Mouse (Mus musculus) forebrain, postnatal 0 days (tissue): Measurements from ENCODE around the gene Efl1. TPM values are rescaled to one million over a fixed set of nuclear protein-coding genes. Genes with fewer than 3 reads are reported as not detected.

Experiments used
- ATAC-seq: fragments of 200-750 bp; cut with Nextera tagmentation; 2 replicates; pipeline ENCODE4 v1.8.0; 2017; ENCODE audit warnings: mild to moderate bottlenecking, moderate library complexity
- DNase-seq: peaks from one replicate; pipeline ENCODE4 v3.0.0-alpha.2; 2015
- H3K27ac ChIP-seq: fragments of 300-500 bp; sonication (generic); 2 replicates; pipeline ENCODE4 v1.5.1; 2014; ENCODE audit warnings: low read depth, mild to moderate bottlenecking, antibody characterized with exemption, low read length, moderate library complexity, mixed read lengths
- H3K27me3 ChIP-seq: fragments of 300-500 bp; sonication (generic); 2 replicates; pipeline ENCODE4 v1.6.1; 2014; ENCODE audit warnings: mild to moderate bottlenecking, low read length, mixed read lengths; ENCODE audit not compliant: insufficient read depth
- H3K36me3 ChIP-seq: fragments of 300-500 bp; sonication (generic); 2 replicates; pipeline ENCODE4 v1.6.1; 2014; ENCODE audit warnings: mild to moderate bottlenecking, moderate library complexity; ENCODE audit not compliant: insufficient read depth
- H3K4me1 ChIP-seq: fragments of 300-500 bp; sonication (generic); 2 replicates; pipeline ENCODE4 v1.6.1; 2014; ENCODE audit warnings: antibody characterized with exemption; ENCODE audit not compliant: insufficient read depth
- H3K4me2 ChIP-seq: fragments of 300-500 bp; sonication (generic); 2 replicates; pipeline ENCODE4 v1.6.1; 2014; ENCODE audit warnings: low read depth, mild to moderate bottlenecking, moderate library complexity
- H3K4me3 ChIP-seq: fragments of 300-500 bp; sonication (generic); 2 replicates; pipeline ENCODE4 v1.5.1; 2014; ENCODE audit warnings: low read depth, low read length, mixed read lengths
- H3K9ac ChIP-seq: fragments of 300-500 bp; sonication (generic); 2 replicates; pipeline ENCODE4 v1.6.1; 2014; ENCODE audit warnings: mild to moderate bottlenecking
- H3K9me3 ChIP-seq: fragments of 300-500 bp; sonication (generic); 2 replicates; pipeline ENCODE4 v1.6.1; 2016; ENCODE audit warnings: low read length
- CTCF ChIP-seq: sonication (generic); IDR thresholded peaks from 2 replicates; pipeline ENCODE4 v1.5.1; 2016; ENCODE audit warnings: antibody characterized with exemption, control low read depth, low read depth
- WGBS: fragments of 180-500 bp; shearing (Covaris S2); extraction: QIAGEN DNeasy Blood & Tissue Kit; methylation state at CpG from one replicate; pipeline ENCODE4 v1.1.7; 2014; 5-methylcytosine and 5-hydroxymethylcytosine counted together
- polyA plus RNA-seq: library from polyadenylated mRNA; unstranded; fragments of >200 nt; fragmentation: Nextera tagmentation; extraction: Ambion mirVana; gene quantifications from 2 replicates; pipeline ENCODE4 v1.2.1, GENCODE M21; 2015
- total RNA-seq: library from RNA; depleted of rRNA; stranded (reverse); fragments of >200 nt; gene quantifications from 2 replicates; pipeline ENCODE4 v1.2.3, GENCODE M21; 2014

Efl1 gene
- total and polyA plus RNA-seq, 2 experiments from 2014 or later = 15.9 to 20.8 TPM

DNA sequence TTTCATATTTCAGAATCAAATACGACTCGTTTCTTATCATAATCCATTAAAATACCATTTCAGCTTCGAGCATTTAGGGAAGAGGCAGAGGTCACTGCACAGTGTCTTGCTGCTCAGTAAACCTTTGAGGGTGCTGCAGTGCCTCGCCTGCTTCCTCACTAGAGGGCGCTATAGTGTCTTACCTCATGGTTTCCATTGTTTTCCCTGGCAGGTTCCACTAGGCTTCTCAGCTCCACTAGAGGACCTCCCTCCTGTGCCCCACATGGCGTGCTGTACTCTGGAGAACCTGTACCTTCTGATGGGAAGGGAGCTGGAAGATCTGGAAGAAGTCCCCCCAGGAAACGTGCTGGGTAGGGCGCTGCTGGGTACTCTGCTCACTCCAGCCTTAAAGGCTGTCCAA lies 49.3 kb downstream of the Efl1 start:
- no peak overlapping the region for H3K9ac ChIP-seq
- DNase-seq = no peak
- no peak overlapping the region for H3K4me2 ChIP-seq
- ATAC-seq = no peak
- no peaks in the 10 kb centered on the region for H3K4me1 ChIP-seq
- H3K27ac ChIP-seq = no peak overlapping the region
- TF ChIP-seq CTCF = peak; percentile 22
- H3K36me3 ChIP-seq = peaks cover 37% of the 10 kb centered on the region
- no peaks in the 10 kb centered on the region for H3K27me3 ChIP-seq
- H3K9me3 ChIP-seq = no peaks in the 10 kb centered on the region
- 80% methylated on average over 8 of the region's 8 CpGs for WGBS
- no peak overlapping the region for H3K4me3 ChIP-seq

DNA sequence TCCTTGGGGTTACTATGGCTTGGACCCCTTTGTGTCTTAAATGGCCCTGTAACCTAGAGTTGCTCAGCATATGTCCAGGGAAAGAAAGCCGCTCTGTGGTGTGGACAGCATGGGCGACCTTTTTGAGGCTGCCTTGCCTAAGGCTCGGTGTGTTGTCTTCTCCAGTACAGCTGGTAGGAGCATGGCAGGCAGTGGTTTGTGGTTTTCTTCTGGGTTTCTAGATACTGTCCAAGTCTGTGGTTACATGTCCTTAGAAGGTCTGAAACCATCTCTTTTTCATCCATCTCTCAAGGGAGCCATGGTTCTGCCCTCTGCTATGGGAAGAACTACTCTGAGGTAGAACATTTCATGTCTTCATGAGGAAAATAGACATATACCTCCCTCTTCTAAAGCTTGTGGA lies 50.6 kb downstream of the Efl1 start:
- no peak for ATAC-seq
- 91% methylated on average over 3 of the region's 3 CpGs for WGBS
- TF ChIP-seq CTCF = no peak

DNA sequence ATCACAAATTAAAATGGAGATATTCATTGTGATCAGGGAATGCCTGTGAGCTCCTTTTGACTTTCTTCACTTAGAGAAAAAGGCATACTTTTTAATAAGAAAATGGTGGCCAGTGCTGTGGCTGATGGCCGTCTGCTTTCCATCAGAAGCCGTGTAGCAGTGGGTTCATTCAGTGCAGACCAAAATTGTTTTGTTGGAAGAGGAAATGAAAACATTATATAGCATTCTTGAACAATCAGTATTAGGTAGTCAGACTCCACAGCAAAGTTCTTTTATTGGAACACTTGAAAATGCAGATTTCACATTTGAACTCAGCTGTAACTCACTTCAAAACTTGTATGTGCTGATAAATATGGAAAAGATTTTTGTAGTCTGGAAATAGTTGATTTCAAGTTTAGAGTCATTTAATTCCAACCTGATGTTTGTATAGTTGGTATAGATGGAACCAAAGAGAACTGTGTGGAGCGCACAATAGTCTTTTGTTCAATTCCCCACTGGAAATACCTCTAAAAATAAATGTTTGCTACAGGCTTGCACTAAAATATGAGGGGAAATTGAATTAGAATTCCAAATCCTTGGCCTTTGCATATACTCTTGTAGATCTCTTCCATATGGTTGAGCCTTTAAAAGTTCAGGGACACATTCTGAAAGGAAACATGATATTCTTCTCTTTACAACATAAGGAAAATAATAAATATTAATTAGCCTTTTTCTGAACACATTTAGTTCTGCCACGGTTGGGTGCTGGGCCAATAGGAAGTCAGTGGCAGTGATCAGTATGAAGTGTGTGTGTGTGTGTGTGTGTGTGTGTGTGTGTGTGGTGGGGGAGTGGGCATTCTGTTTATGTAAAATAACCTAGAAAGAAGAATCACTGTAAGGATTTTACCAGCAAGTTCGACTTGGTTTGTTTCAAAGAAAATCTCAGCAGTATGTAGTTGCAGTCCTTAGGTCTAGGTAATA lies 54.2 kb downstream of the Efl1 start:
- Histone ChIP-seq H3K4me1 (no peaks in the 10 kb centered on the region), H3K9me3 (no peaks in the 10 kb centered on the region), H3K4me2 (no peak overlapping the region), H3K36me3 (peaks cover 11% of the 10 kb centered on the region), H3K27me3 (no peaks in the 10 kb centered on the region), H3K4me3 (no peak overlapping the region), H3K27ac (no peak overlapping the region), H3K9ac (no peak overlapping the region)
- 66% methylated on average over 5 of the region's 5 CpGs for WGBS
- no peak for TF ChIP-seq CTCF
- DNase-seq (no peak), ATAC-seq (no peak)

More for the DNA sequence above, 50.6 kb downstream of the Efl1 start:
- no peak for DNase-seq
- Histone ChIP-seq H3K27me3 (no peaks in the 10 kb centered on the region), H3K4me1 (no peaks in the 10 kb centered on the region), H3K4me2 (no peak overlapping the region), H3K9me3 (no peaks in the 10 kb centered on the region), H3K9ac (no peak overlapping the region), H3K36me3 (peaks cover 24% of the 10 kb centered on the region), H3K27ac (no peak overlapping the region), H3K4me3 (no peak overlapping the region)

DNA sequence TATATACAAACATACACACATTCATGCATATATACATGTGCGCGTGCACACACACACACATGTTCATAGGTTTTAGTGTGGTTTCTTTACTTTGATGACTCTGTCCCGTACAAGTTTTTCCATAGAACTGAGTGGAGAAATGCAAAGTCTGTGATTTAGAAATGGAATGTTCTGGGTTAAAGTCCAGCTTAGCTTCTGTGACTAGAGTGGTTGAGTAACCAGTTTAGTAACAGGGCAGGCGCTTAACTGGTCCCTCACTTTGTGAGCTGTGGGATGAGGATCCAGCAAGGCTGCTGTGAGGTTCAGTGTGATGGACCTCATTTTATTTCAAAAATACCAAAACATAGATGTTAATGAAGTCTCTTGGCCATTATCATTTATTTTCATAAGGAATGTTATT lies 60.8 kb downstream of the Efl1 start:
- Histone ChIP-seq H3K9ac (no peak overlapping the region), H3K9me3 (no peaks in the 10 kb centered on the region), H3K27ac (no peak overlapping the region), H3K4me2 (no peak overlapping the region), H3K36me3 (peaks cover 2% of the 10 kb centered on the region; the same call in 1 of the 2 replicates), H3K4me3 (no peak overlapping the region), H3K4me1 (no peaks in the 10 kb centered on the region), H3K27me3 (no peaks in the 10 kb centered on the region)
- DNase-seq (no peak), ATAC-seq (no peak)
- WGBS = 98% methylated on average over 4 of the region's 4 CpGs
- TF ChIP-seq CTCF = no peak

DNA sequence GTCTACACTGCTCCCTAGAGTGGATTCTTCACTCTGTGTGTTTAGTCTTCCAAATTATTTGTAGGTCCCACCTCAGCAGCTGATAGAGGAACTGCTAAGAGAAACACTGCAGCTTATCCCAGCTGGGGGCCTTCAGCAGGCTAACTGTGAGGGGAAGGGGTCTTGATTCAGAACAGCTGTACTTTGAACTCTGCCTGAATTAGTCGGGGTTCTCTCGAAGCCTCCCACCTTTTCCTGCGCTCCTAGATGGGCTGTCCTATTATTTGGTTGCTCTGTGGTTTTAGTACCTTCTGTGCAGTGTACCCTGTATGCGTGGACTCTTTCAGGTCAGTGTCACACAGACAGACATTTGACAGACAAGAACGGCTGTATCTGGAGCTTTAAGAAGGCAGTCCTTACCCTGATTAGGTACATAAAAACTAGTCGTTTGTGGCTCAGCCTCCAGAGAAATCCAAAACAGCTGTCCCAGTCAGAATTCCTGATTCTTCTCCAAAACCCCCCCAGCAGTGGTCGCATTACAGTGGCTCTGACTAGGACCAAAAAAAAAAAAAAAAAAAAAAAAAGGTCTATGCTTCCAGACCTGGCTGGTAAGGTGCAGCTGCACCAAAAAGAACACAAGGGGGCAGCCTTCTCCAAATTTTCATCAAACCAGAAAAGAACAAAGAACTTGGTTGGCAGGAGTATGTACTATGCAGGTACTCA lies 66.9 kb downstream of the Efl1 start:
- Histone ChIP-seq H3K9ac (0 out of 2 replicates have a peak overlapping the region, but pooled peaks have one; percentile 11), H3K4me3 (no peak overlapping the region), H3K36me3 (peaks cover 2% of the 10 kb centered on the region; the same call in 1 of the 2 replicates), H3K27ac (peak overlapping the region; percentile 68), H3K4me2 (peak overlapping the region; percentile 11; the same call in 1 of the 2 replicates), H3K9me3 (no peaks in the 10 kb centered on the region), H3K27me3 (no peaks in the 10 kb centered on the region), H3K4me1 (peaks cover 4% of the 10 kb centered on the region; the same call in 1 of the 2 replicates)
- WGBS = 34% methylated on average over 7 of the region's 7 CpGs
- peak; percentile 85 for TF ChIP-seq CTCF
- DNase-seq (peak; percentile 88), ATAC-seq (peak; percentile 93)

DNA sequence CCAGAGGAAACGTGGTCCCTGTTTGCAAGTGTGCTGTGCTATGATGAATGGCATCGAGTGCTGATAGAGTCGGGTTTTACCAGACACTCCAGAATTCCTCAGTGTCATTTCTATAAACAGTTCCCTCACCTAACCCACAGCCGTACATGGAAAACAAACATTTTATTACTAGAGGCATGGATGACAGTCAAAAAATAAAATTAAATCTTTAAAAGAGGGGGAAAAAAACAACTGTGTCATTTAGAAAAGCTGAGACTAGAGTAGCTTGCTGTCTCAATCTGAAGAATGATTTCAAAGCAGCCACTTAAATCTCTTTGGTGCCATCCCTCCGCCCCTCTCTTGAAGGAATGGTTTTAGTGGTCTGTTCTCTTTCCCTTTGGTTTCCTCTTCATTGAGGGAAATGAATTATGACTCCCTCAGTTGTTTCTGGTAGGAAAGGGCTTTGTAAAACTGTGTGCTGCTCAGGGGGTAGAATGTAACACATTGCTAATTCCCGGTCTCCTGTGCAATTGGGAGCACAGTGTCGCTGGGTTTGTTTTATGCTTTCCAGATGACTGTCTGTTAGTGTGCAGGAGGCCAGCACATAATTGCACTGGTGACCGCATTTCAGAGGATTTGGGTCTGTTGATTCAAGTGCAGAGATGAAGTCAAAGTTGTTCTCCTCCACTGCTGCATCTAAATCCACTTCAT lies 67.6 kb downstream of the Efl1 start:
- no peak for TF ChIP-seq CTCF
- peak overlapping the region; percentile 68 for H3K27ac ChIP-seq
- H3K36me3 ChIP-seq = peaks cover 2% of the 10 kb centered on the region; the same call in 1 of the 2 replicates
- H3K4me1 ChIP-seq = peaks cover 4% of the 10 kb centered on the region; the same call in 1 of the 2 replicates
- H3K27me3 ChIP-seq = no peaks in the 10 kb centered on the region
- H3K4me2 ChIP-seq = peak overlapping the region; percentile 11; the same call in 1 of the 2 replicates
- H3K9ac ChIP-seq = peak overlapping the region; percentile 11; the same call in 1 of the 2 replicates
- peak; percentile 50 for ATAC-seq
- WGBS = 30% methylated on average over 8 of the region's 8 CpGs
- H3K9me3 ChIP-seq = no peaks in the 10 kb centered on the region
- peak; percentile 54 for DNase-seq
- no peak overlapping the region for H3K4me3 ChIP-seq
